Mouse (Mus musculus): ENCODE results near the gene Eps8l1. TPM values are rescaled to one million over a fixed set of nuclear protein-coding genes. Genes with fewer than 3 reads are reported as not detected.

The Eps8l1 gene
- total and polyA plus RNA-seq, 3 experiments: 0.01 to 0.19 TPM; not detected in 1

DNA sequence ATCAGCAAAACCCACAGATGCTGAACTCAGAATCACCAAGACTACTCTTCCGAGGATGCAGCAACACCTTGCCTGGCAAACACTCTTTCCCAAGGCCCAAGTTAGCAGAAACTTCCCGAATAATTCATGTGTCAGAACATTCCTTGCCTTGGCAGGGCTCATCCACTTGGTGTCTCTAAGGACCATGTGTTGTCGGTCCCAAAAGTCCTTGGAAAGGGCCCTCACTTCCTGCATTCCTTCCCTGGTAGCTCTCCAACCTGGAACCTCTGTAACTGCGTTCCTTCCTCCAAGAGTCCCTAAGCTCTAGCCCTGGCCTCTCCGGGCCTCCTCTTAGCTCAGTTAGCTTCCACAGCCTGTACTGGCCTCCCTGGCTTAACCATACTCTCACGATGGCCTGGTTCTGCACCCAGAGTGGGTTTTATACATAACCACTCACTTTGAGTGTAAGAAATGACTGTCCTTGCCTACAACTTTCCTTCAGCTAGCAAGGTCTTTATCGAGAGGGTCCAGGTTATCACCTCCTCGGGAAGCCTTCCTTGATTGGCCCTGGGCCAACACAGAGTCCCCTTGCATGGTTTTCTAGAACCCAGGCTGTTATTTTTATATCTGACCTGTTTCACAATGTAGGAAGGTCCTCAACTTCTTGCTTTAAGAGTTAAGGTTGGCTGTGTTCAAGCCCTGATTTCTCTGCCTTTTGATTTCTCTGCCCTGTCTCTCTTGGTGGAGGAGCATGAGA is 51.2 kb downstream of the Eps8l1 start (continued):
- TF ChIP-seq TBP (IDR thresholded peaks at IDR 0.05; ENCODE audit: low read depth, low read length) (no peak), TCF12 (IDR thresholded peaks at IDR 0.05; ENCODE audit: low read depth, low read length) (0 out of 2 replicates have a peak, but pooled peaks have one; percentile 31)

GRCm38 (mm10) chr7:4513236-4513635 is 52.8 kb downstream of the Eps8l1 start:
- DNase-seq (ENCODE audit: low read depth, low spot score): peak; percentile 74
- H3K4me1 ChIP-seq (ENCODE audit: control insufficient read depth in 1 of 2, insufficient read depth in 2 of 2, low read length in 2 of 2): peaks cover 3 to 24% of the 10 kb centered on the region in 2 experiments

GRCm38 (mm10) chr7:4513829-4514712 is 53.6 kb downstream of the Eps8l1 start:
- H3K9me3 ChIP-seq (replicated peaks; ENCODE audit: insufficient read depth, low read length): no peaks in the 10 kb centered on the region
- peaks cover 3 to 19% of the 10 kb centered on the region in 2 experiments for H3K4me1 ChIP-seq (ENCODE audit: control insufficient read depth in 1 of 2, insufficient read depth in 2 of 2, low read length in 2 of 2)
- H3K27me3 ChIP-seq (ENCODE audit: control insufficient read depth in 1 of 2, insufficient read depth in 2 of 2, low read length in 2 of 2): no peaks in the 10 kb centered on the region
- no peak overlapping the region for H3K27ac ChIP-seq (ENCODE audit: control insufficient read depth, low read depth, low read length)
- H3K79me2 ChIP-seq (ENCODE audit: control insufficient read depth, insufficient read depth, low read length, poor library complexity): no peaks in the 10 kb centered on the region
- DNase-seq (ENCODE audit: low read depth, low spot score): no peak
- H3K36me3 ChIP-seq (ENCODE audit: control insufficient read depth in 1 of 2, insufficient read depth in 2 of 2, low read length in 2 of 2): peaks cover 0 to 18% of the 10 kb centered on the region in 2 experiments; a peak in 2 of 4 replicates
- H3K9ac ChIP-seq (ENCODE audit: control insufficient read depth, low read depth, low read length, poor library complexity, severe bottlenecking): no peak overlapping the region
- TF ChIP-seq NRF1 (IDR thresholded peaks at IDR 0.05; ENCODE audit: insufficient read depth, low read depth, low read length, poor library complexity, severe bottlenecking) (no peak), CHD1 (IDR thresholded peaks at IDR 0.05; ENCODE audit: low read depth, low read length) (no peak), RCOR1 (IDR thresholded peaks at IDR 0.05; ENCODE audit: low read depth, low read length) (no peak), MAX (IDR thresholded peaks at IDR 0.05; ENCODE audit: low read length) (no peak), ETS1 (IDR thresholded peaks at IDR 0.05; ENCODE audit: low read depth, low read length) (no peak), JUND (IDR thresholded peaks at IDR 0.05; ENCODE audit: low read depth, low read length) (no peak), ZMIZ1 (IDR thresholded peaks at IDR 0.05; ENCODE audit: low read depth, low read length) (no peak), EP300 (IDR thresholded peaks at IDR 0.05; ENCODE audit: low read depth in 1 of 2, low read length in 2 of 2) (no peak), NELFE (IDR thresholded peaks at IDR 0.05; ENCODE audit: low read depth, low read length) (no peak), GABPA (IDR thresholded peaks at IDR 0.05; ENCODE audit: low read depth, low read length) (no peak), MYC (IDR thresholded peaks at IDR 0.05; ENCODE audit: low read depth, low read length) (no peak), MAFK (IDR thresholded peaks at IDR 0.05; ENCODE audit: borderline replicate concordance, low read depth, low read length) (no peak), ZC3H11A (IDR thresholded peaks at IDR 0.05; ENCODE audit: low read depth, low read length) (no peak)
- no peak overlapping the region for H3K4me3 ChIP-seq (ENCODE audit: control insufficient read depth in 1 of 2, insufficient read depth in 1 of 2, low read depth in 2 of 2, low read length in 2 of 2)

More at GRCm38 (mm10) chr7:4513236-4513635, 52.8 kb downstream of the Eps8l1 start:
- Histone ChIP-seq H3K27me3 (ENCODE audit: control insufficient read depth in 1 of 2, insufficient read depth in 2 of 2, low read length in 2 of 2) (no peaks in the 10 kb centered on the region), H3K27ac (ENCODE audit: control insufficient read depth, low read depth, low read length) (no peak overlapping the region), H3K36me3 (ENCODE audit: control insufficient read depth in 1 of 2, insufficient read depth in 2 of 2, low read length in 2 of 2) (peaks cover 0 to 21% of the 10 kb centered on the region in 2 experiments; a peak in 2 of 4 replicates), H3K4me3 (ENCODE audit: control insufficient read depth in 1 of 2, insufficient read depth in 1 of 2, low read depth in 2 of 2, low read length in 2 of 2) (no peak overlapping the region), H3K9me3 (replicated peaks; ENCODE audit: insufficient read depth, low read length) (no peaks in the 10 kb centered on the region), H3K9ac (ENCODE audit: control insufficient read depth, low read depth, low read length, poor library complexity, severe bottlenecking) (no peak overlapping the region), H3K79me2 (ENCODE audit: control insufficient read depth, insufficient read depth, low read length, poor library complexity) (no peaks in the 10 kb centered on the region)
- TF ChIP-seq MAZ (IDR thresholded peaks at IDR 0.05; ENCODE audit: low read depth, low read length) (no peak), RAD21 (IDR thresholded peaks at IDR 0.05; ENCODE audit: low read depth, low read length) (peak; percentile 2; the same call in 1 of the 2 replicates), CTCF (IDR thresholded peaks at IDR 0.05 in 2 of 3, conservative IDR thresholded peaks at IDR 0.05 in 1 of 3; ENCODE audit: control insufficient read depth in 1 of 3, insufficient read depth in 1 of 3, low read depth in 2 of 3, low read length in 3 of 3, poor library complexity in 1 of 3, severe bottlenecking in 1 of 3) (peak; percentile 79 to 97 (median 92)), SMC3 (IDR thresholded peaks at IDR 0.05; ENCODE audit: low read depth, low read length) (peak; percentile 50), USF1 (IDR thresholded peaks at IDR 0.05; ENCODE audit: low read depth, low read length) (no peak), ETS1 (IDR thresholded peaks at IDR 0.05; ENCODE audit: low read depth, low read length) (no peak), POLR2A (IDR thresholded peaks at IDR 0.05; ENCODE audit: control insufficient read depth in 1 of 2, insufficient read depth in 1 of 2, low read depth in 1 of 2, low read length in 2 of 2, poor library complexity in 1 of 2) (no peak), MAX (IDR thresholded peaks at IDR 0.05; ENCODE audit: low read length) (no peak)

Measured in MEL (cell line).